Mouse (Mus musculus) spleen, postnatal 36 days (tissue): Measurements from ENCODE around the gene Cltb.

Source experiments
- DNase-seq, 2 experiments: peaks; one replicate each; pipeline ENCODE4 v3.0.0; 2022; ENCODE audit warnings: low spot score in 2 of 2, mixed read lengths in 1 of 2

Gene Cltb

DNA sequence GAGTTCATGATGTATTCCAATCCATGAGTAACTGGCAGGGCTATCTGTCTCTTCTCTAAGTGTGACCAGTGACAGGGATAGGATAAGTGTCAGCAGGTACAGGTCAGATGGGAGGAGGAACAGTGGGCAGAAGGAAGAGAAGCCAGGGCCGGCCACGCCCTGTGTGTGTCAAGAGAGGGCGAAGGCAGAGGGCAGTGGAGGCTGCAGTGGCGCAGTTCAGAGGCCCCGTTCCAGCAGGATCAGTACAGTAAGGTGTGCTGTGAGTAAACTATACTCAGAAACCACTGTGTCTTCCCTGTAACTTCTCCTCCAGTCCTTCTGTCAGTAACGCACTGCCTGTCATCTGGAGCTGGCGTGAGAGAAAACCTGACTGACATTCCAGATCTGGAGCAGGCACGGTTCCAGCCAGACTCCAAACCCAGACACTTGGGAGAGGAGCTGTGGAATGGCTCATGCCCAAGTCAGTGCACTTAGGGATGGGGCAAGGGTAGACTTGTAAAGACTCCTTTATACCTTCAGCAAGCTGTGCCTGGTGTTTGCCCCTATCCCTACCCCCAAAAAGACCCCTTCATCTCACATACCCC is 14.9 kb downstream of the Cltb start:
- no peak for DNase-seq

DNA sequence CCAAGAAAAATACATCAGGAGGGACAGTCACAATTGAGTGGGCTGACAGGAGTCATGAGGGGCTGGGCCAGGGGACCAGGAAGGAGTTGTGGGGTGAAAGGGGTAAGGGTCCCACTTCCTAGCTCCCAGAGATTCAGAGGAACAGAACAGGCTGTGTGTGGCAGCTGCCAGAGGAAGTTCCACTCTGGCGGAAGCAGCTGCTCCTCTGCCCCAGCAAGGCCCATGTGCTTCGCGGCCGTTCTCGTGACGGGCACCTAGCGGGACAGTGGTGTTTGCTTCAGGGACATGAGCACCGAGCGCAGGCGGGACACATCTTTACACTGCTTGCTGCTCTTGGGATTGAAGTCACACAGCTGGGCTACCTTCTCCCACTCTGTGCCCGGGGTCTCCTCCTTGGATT is 17.5 kb downstream of the Cltb start:
- no peak for DNase-seq

DNA sequence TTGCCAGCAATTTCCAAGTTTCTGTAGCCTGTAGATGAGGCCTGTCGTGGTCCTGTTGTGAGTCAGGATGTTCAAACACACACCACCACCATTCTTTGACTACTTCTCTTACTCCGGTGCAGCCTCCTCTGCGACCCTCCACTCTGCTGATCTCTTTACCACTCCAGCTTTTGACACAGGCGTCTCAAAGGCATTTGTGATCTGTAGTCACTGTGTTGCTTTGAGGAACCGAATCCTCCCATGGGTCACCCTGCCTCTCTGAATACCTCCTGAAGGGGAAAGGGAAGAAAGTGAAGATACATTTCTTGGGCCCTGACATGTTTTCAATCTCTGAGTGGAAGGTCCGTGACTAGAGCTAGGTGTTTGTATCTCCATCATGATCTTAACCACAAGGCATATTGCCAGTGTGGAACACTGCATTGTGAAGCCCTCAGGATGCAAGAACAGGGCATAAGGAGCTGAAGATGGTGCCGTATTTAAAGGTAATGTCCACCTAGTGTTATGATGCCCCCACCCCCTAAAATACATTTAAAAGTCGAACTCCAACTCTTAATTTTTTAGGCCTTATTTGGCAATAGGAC is 19.3 kb downstream of the Cltb start:
- DNase-seq = no peak

DNA sequence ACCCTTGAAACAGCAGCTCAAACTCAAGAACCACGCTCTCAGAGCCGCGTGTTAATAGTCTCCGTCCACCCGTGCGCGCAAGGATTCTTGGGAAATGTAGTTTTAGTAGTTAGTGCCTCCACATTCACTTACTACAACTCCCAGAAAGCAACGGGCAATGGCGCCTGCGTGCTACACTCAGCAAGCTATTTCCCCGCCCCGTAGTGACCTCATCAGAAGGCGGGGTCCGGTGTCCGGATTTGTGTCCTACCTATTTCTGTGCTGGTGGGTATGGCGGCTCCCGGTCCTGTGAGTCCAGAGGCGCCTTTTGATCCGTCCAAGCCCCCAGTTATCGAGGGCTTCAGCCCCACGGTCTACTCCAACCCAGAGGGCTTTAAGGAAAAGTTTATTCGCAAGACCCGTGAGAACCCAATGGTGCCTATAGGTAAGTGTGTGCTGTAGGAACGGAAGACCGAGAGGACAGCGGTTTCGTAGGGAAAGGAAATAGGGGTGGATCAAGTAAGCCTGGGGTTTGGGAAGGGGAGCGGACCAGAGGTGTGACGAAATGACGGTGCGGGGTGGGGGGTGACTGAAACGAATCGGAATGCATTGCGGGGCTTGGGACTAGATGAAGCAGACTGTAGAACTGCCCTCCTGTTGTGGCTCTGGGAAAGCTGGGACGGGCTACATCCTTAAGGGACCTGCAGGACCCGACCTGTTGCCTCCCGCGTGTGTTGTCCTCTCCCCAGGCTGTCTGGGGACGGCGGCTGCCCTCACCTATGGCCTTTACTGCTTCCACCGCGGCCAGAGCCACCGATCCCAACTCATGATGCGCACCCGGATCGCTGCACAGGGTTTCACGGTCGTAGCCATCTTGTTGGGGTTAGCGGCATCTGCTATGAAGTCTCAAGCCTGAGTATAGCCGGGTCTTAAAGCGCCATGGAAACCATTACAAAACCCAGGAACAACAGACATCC is 20.9 kb downstream of the Cltb start, which contains the start of the genes Nop16 and Higd2a:
Gene Nop16, minus strand, starts transcription at position 95 of the 956 bp plus-strand sequence.
Gene Higd2a, plus strand, starts transcription at position 212 of the 956 bp plus-strand sequence.
- peak; percentile 97 to 99 for DNase-seq

DNA sequence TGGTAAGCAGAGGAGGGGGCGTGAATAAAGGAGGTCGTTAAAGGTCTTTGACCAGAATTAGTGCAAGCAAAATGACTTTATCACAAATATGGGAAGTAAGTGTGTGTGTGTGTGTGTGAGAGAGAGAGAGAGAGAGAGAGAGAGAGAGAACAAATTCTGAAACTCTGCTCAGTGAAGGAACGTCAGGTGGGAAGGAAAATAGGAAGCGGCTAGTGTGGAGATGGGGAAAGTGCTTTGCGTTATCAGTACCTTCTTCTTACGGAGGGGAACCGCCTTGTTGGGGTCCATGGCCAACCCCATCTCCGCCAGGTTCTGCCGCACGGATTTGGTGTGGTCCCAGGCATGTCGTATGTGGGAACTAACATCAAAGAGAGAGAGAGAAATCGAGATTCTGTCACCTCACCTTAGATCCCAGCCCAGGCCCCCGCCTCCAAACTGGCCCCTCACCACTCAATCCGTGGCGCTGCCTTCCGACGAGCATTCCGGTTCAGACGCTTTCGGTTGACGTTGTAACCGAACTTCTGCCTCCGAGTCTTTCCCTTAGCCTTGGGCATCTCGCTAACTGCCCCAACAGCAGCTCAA is 21.6 kb downstream of the Cltb start:
- no peak for DNase-seq

DNA sequence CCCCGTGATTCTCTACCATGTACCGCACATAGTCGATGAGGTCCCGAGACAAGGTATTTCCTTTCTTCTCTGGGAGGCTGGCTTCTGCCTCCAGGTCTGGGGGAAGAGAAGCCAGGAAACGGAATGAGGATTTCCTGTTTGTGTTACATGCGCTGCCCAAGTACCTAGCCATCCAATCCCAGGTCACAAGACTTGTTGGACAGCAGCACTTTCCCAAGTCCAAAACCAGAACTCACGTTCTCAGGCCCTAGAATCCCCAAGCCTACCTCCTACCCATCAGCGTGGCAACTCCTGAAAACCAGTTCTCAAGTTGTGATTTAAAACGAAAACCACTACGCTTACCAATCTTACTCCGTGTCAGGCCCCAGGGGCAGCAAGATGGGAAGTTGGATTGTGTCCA is 25.3 kb downstream of the Cltb start:
- DNase-seq = no peak

DNA sequence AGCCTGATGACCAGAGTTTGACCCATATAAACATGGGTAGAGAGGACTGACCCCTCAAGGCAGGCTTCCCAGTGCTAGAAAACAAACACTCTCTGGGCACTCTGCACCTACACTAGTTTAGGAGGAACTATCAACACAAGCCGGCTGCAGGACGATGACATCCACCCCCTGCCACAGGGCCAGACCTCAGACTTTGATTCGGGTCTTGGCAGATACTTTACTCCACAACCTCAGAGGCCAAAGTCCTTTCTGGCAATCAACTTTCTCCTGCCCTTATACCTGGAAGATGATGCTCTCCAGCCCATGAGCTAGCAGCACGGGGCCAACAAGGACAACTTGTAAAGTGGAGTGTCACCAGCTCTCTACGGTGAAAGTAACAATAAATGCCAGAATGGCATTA is 28.3 kb downstream of the Cltb start:
- DNase-seq = no peak

DNA sequence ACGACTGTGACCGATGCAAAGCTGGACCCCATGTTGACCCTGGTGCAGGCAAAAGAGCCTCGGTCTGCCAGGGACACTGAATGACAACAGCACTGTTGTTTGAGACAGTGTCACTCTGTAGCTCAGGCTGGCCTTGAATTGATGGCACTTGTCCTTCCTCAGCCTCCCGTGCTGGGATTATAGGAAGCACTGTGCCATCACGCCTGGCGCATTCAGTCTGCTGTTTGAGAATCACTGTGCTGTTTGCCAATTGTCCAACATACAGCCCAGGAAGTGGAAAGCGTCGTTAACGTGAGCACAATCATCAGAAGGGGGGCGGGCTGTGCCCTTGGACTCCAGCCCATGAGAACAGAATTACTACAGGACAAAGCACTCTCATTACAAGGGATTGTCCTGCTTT is 29.0 kb downstream of the Cltb start:
- DNase-seq = no peak

DNA sequence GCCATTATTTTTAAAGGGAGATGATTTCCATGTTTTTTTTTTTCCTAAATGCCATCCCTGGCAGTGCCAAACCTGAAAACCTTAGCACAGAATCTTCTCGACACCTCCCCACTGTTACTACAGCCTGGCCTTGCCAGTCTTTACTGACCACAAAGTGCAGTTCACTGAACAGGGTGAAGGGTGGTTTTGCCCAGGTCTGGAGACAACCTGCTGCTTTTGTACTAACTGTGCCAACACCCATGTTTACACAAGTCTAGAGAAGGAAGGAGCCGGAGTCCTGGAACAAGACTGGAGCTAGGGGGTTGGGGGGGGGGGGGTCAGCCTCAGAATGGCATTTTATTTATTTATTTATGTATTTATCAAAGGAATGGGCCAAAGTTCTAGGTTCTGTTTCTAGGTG is 29.8 kb downstream of the Cltb start:
- DNase-seq = no peak

DNA sequence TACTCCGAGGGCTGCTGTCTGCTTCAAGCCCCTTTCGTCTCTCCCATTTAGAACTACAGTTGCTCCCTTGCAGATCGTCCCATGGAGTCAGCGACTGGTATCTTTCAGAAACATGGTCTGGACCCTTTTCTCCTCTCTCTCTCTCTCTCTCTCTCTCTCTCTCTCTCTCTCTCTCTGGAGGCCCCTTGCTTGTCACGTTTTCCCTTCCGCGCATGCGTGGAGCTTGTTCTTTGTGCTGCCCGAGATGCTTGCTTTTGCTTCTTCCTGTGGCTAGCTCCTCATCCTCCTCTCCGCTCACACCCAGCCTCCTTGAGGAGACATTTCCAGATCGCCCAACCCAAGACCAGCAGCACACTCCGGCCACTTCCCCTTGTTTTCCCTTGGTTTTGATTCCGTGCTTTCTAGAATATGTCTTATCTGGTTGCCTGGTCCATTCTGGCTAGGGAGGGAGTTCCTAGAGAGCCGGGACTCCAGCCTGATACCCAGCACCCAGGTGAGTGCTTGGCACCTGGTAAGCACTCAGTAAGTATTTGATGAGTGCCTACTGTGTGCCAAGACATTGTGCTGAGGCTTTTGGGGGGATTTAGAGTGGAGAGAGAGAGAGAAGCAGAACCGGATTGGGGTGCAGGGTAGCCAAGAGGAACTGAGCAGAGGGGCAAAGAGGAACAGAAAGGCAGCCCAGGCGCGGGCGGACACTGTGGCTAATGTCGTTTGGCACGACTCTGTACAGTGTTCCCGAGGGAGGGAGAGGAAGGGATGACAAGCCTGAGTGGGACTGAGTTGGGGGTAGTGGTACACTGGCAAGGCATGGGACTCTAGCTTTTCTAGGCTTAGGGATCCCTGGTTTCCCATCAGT is 33.3 kb downstream of the Cltb start:
- peak; percentile 57 to 66 for DNase-seq

DNA sequence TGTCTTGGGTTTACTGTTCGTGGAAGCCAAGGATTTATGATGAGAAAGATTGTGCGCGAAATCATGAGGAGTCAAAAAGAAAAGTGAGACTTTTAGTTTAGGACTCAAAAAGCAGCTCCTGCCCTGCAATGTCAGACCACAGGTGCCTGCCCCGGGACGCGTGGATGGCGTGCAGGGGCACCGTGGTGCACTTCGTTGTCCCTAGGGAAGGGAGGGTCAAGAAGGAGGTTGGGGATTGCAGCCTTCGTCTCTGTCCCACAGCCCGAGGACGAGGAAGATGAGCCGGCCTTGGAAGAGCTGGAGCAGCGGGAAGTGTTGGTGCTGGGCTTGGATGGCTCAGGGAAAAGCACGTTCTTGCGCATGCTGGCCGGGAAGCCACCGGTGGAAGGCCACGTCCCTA is 35.7 kb downstream of the Cltb start:
- DNase-seq = no peak

DNA sequence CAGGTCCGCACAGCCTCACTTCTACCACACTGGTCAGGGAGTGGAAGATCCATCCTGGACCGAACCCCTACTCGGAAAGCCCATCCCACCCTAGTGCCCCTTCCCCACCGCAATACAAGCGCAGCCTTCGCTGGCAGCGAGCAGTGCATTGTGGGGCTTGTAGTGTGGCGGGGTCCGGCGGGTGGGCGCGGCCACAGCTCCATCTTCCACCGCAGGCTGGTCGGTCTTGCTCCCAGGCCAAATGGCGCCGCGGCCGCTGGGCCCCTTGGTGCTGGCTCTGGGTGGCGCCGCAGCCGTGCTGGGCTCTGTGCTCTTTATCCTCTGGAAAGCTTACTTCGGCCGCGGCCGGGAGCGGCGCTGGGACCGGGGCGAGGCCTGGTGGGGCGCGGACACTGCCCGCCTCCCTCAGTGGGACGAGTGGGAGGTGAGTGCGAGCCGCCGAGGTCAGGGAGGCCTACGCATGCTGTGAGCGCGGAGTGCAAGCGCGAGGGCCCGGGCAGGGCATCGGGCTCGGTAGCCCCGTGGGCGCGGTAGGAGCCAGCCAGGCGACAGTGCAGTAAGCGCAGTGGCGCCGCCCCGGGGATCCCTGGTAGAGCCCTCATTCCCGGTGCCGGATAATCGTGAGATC is 36.2 kb downstream of the Cltb start, which contains the start of gene Arl10:
Gene Arl10, plus strand, starts transcription at position 162 of the 628 bp plus-strand sequence.
- DNase-seq = peak; percentile 52 to 60

DNA sequence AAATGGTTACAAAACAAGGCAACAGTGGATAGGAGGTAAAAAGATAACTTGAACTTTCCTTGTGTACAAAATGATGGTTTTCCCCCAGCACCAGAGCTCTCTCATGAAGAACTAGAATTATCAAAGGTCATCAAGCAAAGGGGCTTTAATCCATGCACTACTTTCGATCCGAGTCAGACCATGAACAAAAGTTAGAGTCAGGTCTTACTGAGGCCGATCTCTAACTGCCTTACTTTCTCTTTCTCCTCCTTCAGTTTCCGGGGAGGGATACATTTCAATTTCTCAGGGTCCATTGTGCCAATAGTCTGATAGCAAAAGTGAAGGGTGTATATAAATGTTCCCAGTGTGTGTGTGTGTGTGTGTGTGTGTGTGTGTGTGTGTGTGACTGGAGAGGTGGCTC is 38.5 kb downstream of the Cltb start:
- DNase-seq = no peak

DNA sequence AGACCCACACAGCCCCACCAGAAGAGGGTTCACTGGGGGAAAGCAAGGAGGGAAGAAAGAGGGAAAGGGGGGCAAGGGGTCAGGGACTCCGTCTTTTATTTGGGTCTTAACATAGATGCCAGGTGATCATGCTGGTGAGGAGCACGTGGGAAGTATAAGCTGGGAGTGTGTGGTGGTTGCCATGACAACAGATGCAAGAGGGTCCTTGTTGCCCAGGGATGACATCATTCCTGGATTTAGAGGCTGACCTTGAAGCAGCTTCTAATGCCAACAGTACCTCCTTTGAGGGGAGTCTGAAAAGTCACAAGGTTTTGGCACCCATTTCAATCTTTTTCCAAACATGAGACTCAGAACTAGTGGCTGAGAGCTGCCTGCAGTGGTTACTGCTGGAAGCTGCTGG is 39.5 kb downstream of the Cltb start:
- no peak for DNase-seq

DNA sequence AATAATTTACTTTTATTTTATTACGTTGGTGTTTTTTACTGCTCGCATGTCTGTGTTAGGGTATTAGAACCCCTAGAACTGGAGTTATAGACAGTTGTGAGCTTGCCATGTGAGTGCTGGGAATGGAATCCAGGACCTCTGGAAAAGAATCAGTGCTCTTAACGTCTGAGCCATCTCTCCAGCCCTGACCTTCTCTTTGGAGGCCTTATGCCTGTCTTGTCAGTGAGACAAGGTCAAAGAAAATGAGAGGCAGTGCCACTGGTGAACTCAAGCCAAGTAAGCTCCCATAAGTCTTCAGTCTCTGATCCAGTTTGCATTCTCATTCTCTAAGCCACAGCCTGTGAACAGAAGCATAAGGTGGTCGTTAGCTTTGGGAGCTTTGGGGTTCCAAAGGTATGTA is 40.4 kb downstream of the Cltb start:
- DNase-seq = no peak

DNA sequence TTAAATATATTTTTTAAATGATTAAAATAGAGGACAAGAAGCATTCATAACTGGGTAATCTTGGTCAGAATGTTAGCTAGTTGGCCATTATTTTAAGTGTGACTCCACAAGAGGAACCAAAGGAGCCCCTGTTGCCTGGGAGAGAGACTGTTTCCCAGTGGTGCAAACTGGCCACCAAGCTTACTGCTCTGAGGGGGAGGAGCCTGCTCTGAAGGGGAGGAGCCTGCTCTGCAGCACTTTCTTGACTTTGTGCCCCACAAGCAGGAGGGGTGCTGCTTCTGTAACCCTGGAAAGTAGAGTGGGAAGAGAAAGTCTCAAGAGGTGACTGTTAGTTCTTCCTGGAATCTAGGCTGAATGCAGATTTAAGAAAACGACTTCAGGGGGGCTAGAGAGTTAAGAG is 41.9 kb downstream of the Cltb start:
- no peak for DNase-seq

DNA sequence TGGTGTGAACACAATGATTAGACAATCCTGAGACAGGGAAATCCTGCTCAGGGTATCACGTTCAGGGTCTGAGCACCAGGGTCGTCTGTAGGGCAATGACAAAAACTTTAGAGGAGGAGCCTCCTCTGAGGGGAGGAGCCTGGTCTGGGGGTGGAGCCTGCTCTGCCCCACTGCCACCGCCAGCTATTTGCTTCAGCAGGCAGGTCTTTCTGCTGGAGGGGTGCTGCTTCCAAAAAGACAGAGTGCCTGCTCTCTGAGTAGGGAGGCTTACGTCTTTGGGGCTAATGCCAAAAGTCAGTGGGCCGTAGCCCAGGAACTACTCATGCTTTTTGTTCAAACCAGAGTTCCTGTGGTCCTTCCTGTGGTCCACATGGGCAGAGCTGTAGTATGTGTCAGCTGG is 42.8 kb downstream of the Cltb start:
- DNase-seq = no peak

DNA sequence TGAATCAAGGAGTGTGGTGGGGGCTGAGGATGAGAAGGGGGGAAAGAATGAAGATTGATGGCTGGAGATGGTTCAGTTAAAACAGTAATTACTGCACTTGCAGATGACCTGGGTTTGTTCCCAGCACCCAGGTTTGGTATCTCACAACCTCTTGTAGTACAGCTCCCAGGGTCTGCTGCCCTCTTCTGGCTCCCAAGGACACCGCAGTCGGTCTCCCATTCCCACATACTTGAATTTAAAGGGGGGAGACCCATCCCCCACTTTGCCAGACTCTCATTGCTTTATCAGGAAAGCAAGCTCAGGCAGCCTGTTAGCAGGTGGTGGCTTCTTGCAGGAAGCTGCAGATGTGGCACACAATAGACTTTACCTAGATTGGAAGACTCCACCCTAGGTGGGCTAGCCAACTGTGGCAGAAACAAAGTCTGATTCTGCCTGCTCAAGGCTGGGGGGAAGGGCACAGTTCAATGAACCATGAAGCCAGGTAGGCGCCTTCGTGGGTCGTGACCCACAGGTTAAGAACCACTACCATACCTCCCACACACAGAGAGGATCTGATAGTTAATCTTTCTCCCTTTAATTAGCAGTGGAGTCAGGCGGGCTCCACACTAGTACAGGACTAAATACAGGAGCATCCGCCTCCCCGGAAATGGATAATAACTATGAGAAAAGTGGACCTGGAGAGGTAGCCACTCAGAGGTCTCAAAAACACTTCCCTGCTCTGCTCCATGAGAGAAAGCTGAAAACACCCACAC is 45.4 kb downstream of the Cltb start:
- peak; percentile 38 to 49 for DNase-seq

DNA sequence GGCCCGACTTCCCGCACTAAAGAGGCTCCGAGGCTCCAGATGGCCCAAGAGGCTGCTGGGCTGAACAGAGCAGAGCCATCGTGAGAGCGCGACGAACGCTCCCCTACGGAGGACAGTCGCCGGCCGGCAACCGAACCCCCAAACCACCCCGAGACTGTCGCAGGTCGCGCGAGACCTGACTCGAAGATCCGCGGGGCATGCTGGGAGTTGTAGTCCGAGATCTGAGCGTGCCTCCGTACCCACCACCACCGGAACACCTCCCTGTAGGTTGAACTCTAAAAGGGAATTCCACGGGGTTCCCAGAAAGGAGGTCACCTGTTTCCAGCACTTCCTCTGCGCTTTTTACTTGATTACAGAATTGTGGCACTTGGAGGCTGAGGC is 46.0 kb downstream of the Cltb start, which contains the start of gene 4833439L19Rik:
Gene 4833439L19Rik, minus strand, starts transcription at position 235 of the 381 bp plus-strand sequence.
- DNase-seq = peak; percentile 93 to 94
